Mouse (Mus musculus): ENCODE measurements around the gene Myo1h.

GRCm38 (mm10) chr5:114408846-114409245 is 119.9 kb downstream of the Myo1h start:
- TF ChIP-seq CTCF (IDR thresholded peaks at IDR 0.05; ENCODE audit: borderline replicate concordance, control insufficient read depth, extremely low read depth, insufficient read depth, low read length, poor library complexity) (no peak), POLR2A (IDR thresholded peaks at IDR 0.05; ENCODE audit: control insufficient read depth, extremely low read depth, insufficient read depth, low read length, poor library complexity) (no peak)
